Mouse (Mus musculus) left cerebral cortex, adult 8-10 months (tissue): ENCODE measurements around the gene Rsad2. TPM values are rescaled to one million over a fixed set of nuclear protein-coding genes. Genes with fewer than 3 reads are reported as not detected.
A peak's percentile ranks its signal among the peaks of the same experiment; 100 is the strongest.

ENCODE experiments used
- DNase-seq, 2 experiments: peaks; one replicate each; pipeline ENCODE4 v3.0.0; 2022; ENCODE audit warnings: low spot score in 2 of 2
- microRNA-seq, 2 experiments: library from miRNA; unstranded; fragments of <30 nt; microRNA quantifications; one replicate each; pipeline ENCODE4 v1.2.0; 2022
- total RNA-seq, 4 experiments: library from RNA; stranded (reverse); gene quantifications; 2 replicates each; pipeline ENCODE4 v1.2.4; 2022

Rsad2 gene
- total RNA-seq, 4 experiments from 2014 or later: 0.81 to 2.5 (median 1.0) TPM

DNA sequence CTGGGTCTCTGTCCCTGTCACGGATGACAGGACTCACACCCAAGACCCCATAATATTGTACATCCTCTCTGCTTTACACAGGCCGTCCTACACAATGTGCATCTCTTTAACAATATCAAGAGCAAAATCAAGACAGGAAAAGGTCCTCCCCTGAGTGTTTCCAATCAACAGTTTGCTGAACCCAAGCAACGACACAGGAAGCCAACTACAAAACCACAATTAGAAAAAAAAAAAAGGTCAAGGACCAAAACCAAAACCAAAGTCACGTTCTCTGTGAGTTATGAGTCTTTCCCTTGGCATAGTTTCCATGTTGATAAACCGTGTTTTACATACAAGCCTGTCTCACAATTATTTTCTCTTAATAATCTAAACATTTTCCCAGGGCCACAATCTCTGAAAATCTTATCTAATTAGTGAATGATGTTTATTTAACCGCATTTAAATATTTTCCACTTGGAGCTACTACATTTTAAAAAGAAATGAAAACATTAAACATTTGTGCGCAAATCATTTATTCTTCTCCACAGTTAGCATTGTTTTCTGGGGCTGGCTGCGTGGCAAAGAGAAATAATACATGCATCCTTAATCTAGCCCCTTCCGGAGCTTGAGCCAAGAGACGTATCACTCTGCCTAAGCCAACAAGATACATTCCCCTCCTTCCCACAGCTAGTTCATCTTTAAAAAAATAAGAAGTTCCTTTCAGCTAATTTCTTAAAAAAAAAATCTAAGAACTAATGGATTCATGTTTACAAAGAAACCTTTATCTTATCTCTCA lies 54.4 kb downstream of the Rsad2 start:
- DNase-seq: no peak

DNA sequence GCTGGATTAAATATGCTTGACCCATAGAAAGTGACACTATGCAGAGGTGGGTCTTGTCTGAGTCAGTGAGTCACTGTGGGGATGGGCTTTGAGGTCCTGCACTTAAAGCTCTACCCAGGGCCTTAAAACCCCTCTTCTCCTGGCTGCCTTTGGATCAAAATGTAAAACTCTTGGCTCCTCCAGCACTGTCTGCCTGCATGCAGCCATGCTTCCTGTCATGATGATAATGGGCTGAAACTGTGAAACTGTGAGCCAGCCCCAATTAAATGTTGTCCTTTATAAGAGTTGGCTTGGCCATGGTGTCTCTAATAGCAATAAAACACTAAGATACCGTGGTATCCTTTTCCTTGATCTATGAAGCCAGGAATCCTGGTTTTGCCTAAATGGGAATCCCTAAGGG lies 55.0 kb downstream of the Rsad2 start:
- no peak for DNase-seq

DNA sequence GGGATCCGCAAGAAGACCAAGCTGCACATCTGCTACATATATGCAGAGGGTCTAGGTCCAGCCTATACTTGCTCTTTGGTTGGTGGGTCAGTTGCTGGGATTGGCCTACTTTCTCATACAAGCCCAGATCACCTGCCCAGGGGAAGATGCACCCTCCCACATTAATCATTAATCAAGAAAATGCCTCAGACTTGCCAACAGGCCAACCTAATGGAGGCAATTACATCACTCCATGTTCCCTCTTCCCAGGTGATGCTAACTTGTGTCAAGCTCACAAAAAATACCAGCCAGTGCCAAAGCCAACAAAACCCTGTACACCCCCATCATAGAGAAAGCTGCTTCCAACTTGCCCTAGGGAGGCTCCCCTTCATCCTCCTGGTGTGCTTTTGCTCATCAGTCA lies 55.5 kb downstream of the Rsad2 start:
- no peak for DNase-seq

DNA sequence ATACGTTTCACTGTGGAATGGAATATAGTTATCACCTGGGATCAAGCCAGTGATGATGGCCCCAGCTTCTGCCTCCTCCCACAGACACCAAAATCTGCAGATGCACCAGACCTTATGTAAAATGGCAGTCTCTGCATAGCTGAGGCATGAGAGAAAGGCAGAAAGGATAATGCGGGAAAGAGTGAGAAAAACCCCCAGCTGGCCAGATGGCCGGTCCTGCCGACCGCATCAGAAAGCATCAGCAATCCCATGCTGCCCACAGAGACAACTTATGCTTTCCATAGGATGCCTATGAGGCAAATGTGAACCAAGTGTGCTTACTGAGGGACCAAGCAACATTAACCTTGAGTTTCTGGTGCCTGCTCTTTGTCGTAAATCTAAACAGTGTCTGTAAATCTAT lies 56.9 kb downstream of the Rsad2 start:
- DNase-seq: peak in 1 of 2 experiments; percentile 61

DNA sequence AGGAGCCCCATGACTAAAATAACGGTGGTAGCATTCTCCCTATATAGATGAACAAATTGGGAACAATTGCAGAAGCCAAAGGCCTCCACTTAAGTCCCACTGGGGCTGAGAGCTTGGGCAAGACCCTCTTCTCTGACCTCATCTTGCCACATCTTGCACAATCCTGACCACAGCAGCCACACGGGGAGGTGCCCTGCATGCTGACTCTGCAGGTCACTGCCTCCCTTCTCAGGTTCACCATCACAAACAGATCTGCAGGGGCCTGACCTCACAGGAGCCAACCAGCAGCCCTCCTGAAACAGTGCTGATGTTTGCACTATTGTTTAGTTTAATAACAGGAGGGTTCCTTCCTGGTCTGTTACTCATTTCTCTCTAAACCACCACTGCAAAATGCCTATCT lies 57.7 kb downstream of the Rsad2 start:
- no peak for DNase-seq

DNA sequence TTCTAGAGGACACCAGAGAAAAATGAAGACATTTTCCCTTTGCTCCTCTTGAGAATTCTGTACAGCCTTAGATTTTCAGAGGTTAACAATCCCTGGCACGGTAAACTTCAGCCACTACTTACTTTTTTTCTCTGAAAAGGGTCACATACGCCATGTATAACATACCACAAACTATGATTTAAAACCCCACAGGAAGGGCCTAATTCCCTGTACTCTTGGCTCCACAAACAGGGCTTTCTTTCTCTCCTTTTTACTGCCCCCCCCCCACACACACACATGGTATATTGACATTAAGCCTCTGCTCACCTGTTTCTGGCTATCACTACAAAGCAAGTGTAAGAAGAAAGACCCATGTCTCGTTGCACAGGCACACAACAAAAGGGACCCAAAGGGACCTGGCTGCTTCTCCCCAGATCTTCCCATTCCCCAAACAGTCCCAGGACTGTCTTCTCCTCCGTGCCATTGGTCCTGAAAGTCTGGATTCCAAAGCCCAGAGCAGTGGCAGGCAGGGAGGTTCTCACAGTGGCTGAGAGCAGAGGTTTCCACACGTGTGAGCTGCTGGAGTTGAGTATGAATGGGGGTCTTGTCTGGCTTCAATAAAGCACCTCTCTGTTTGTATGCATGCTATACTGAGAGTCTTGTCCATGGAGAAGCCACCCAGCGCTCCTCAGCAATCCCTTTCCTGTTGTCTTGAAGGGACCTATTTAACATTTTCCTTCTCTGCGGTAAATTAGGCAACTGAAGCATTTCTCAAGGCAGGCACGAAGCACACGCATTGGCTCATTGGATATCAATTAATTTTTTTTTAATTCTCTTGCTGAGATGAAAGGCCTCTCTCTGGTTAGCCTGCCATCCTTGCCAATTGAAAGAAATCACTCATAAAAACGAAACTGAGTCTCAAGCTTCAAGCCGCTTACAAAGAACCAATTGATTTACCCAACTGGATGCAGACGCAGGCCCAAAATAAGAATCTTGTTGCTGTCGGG lies 61.5 kb downstream of the Rsad2 start:
- DNase-seq: no peak

DNA sequence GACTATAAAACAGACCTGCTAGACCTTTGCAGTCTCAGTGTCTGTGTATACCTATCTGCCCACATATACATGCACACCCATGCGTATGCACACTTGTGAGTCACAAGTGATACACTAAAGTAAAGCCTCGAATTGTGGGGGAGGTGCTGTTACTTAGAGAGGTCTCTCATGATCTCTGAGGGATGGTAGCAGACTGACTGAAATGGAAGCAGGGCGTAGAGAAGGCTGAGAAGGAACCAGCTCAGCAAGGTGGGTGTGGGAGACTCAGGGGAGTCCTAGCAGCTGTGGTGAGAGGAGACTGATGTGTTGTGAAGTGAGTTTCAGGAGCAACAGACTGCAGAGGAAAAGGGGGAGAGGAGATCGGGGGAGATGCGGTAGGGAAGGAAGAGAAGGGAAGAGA lies 63.0 kb downstream of the Rsad2 start:
- peak in 1 of 2 experiments; percentile 72 for DNase-seq

Small RNAs within 50 kb of the gene (microRNA-seq; reads per million reads assigned to microRNA genes)
- gene Mir6538: 3.7 to 5.3 reads per million in 2 experiments

Other genes starting within 250 kb of the Rsad2 start
- 10 to 100 TPM; 31.0 to 37.4 (median 33.2) TPM for gene Rnf144a, start 41.2 kb downstream of the Rsad2 start, total RNA-seq
- 10 to 100 TPM; 23.5 to 24.1 (median 23.7) TPM for gene Cmpk2, start 12.8 kb upstream of the Rsad2 start, total RNA-seq